Mouse (Mus musculus) limb, embryonic 15.5 days (tissue): ENCODE measurements around the gene Kifap3. TPM values are rescaled to one million over a fixed set of nuclear protein-coding genes. Genes with fewer than 3 reads are reported as not detected.

Experiments used
- ATAC-seq: fragments of 200-750 bp; cut with Nextera tagmentation; 2 replicates; pipeline ENCODE4 v1.8.0; 2017; ENCODE audit warnings: low read depth, moderate TSS enrichment; ENCODE audit not compliant: insufficient number of reproducible peaks, low FRiP score, low TSS enrichment
- H3K27ac ChIP-seq: fragments of 300-500 bp; sonication (generic); 2 replicates; pipeline ENCODE4 v1.5.1; 2015; ENCODE audit warnings: moderate library complexity, mild to moderate bottlenecking, inconsistent platforms
- H3K27me3 ChIP-seq: fragments of 300-500 bp; sonication (generic); 2 replicates; pipeline ENCODE4 v1.6.1; 2015; ENCODE audit warnings: inconsistent platforms
- H3K36me3 ChIP-seq: fragments of 300-500 bp; sonication (generic); 2 replicates; pipeline ENCODE4 v1.6.1; 2015; ENCODE audit warnings: inconsistent platforms
- H3K4me1 ChIP-seq: fragments of 300-500 bp; sonication (generic); 2 replicates; pipeline ENCODE4 v1.6.1; 2015; ENCODE audit warnings: inconsistent platforms
- H3K4me2 ChIP-seq: fragments of 300-500 bp; sonication (generic); 2 replicates; pipeline ENCODE4 v1.6.1; 2015; ENCODE audit warnings: mild to moderate bottlenecking, inconsistent platforms
- H3K4me3 ChIP-seq: fragments of 300-500 bp; sonication (generic); 2 replicates; pipeline ENCODE4 v1.5.1; 2015; ENCODE audit warnings: mild to moderate bottlenecking, inconsistent platforms
- H3K9ac ChIP-seq: fragments of 300-500 bp; sonication (generic); 2 replicates; pipeline ENCODE4 v1.6.1; 2015; ENCODE audit warnings: inconsistent platforms
- H3K9me3 ChIP-seq: fragments of 300-500 bp; sonication (generic); 2 replicates; pipeline ENCODE4 v1.6.1; 2016; ENCODE audit warnings: inconsistent platforms
- WGBS: fragments of 180-500 bp; shearing (Covaris S2); methylation state at CpG from one replicate; pipeline ENCODE4 v1.1.7; 2015; 5-methylcytosine and 5-hydroxymethylcytosine counted together
- polyA plus RNA-seq: library from polyadenylated mRNA; unstranded; fragments of >200 nt; fragmentation: Nextera tagmentation; extraction: Ambion mirVana; gene quantifications from 2 replicates; pipeline ENCODE4 v1.2.1, GENCODE M21; 2015

Kifap3 gene
- polyA plus RNA-seq, 1 experiment from 2014 or later = 37.5 TPM

DNA sequence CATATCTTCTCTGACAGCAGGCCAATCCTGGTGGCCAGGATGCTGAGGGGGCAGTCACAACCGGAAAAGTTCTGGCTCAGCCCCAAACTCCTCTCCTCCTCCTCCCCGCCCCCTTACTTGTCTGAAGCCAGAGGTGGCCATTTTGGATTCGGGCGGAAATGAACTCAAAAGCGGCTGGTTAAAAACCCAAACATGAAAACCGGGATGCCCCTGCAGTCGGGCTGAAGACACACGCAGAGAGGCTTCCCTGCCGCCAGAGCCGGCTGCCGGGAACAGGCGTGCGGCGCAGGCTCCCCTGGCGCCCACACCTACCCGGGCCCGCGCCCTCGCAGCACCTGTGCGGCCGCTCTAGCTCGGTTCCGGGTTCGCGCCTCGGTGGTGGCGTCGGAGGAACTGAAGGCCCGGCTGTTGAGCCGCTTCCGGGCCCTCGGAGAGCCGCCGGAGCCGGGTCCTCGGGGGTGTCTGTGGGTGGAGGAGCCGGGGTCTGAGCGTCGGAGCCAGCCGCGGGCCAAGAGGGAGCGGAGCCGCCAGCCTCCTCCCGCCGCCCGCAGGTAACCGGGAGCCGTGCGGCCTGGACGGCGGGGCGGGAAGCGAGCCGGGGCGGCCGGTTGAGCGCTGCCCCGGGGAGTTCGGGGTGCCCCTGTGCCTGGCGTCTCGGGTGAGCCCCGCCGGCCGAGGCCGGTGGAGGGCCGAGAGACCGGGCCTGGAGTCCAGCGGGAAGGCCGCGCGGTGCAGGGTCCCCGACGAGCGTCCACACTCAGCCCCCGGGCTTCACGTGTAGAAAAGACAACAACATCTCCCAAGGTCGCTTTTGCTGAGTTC, 150.5 kb downstream of the Kifap3 start:
- peak overlapping the region; percentile 83 for H3K4me3 ChIP-seq
- WGBS = under 1% methylated on average over 69 of the region's 77 CpGs

DNA sequence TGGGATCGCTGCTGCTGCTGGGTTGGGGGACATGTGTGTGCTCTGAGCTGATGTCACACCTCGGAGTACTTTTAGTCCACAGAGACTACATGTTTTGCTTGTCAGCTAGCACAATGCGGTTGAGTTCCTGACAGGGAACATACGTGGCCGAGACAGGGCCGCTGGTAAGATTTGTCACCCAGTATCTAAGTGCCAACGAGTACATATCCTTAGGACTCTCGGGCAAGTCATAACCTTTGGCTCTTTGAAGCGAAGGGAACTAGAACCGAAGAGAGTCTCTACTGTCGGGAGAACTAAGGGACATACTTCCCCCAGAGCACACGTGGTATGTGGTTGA, 151.0 kb downstream of the Kifap3 start:
- Histone ChIP-seq H3K27me3 (no peaks in the 10 kb centered on the region), H3K9me3 (no peaks in the 10 kb centered on the region), H3K4me3 (peak overlapping the region; percentile 83), H3K4me1 (peaks cover 20% of the 10 kb centered on the region), H3K27ac (0 out of 2 replicates have a peak overlapping the region, but pooled peaks have one; percentile 85), H3K4me2 (peak overlapping the region; percentile 67), H3K9ac (peak overlapping the region; percentile 92), H3K36me3 (peaks cover 18% of the 10 kb centered on the region)
- 3% methylated on average over 12 of the region's 12 CpGs for WGBS
- no peak for ATAC-seq

More for the DNA sequence above, 150.5 kb downstream of the Kifap3 start:
- Histone ChIP-seq H3K4me2 (peak overlapping the region; percentile 67), H3K36me3 (peaks cover 13% of the 10 kb centered on the region; the same call in 1 of the 2 replicates), H3K9ac (peak overlapping the region; percentile 92), H3K9me3 (no peaks in the 10 kb centered on the region), H3K4me1 (peaks cover 20% of the 10 kb centered on the region), H3K27me3 (no peaks in the 10 kb centered on the region), H3K27ac (peak overlapping the region; percentile 85)
- peak; percentile 89 for ATAC-seq

DNA sequence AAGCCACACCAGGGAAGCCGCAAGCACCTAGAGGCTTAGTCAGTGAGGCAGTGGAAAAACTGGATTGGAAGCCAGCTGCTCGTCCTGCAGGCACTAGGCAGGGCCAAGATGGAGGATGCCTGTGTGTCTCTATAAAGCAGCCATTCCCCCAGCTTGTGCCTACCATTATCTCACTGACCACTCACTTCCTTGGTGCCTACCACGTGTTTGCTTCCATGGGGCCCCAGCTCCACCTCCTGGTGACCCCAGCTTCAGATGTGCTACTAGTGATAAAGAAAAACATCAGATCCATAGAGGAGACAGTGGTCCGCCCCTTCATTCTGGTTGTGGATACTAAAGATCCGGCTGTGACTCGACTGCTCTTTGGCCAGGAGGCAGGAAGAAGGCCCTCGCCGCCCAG, 152.4 kb downstream of the Kifap3 start:
- ATAC-seq = no peak

DNA sequence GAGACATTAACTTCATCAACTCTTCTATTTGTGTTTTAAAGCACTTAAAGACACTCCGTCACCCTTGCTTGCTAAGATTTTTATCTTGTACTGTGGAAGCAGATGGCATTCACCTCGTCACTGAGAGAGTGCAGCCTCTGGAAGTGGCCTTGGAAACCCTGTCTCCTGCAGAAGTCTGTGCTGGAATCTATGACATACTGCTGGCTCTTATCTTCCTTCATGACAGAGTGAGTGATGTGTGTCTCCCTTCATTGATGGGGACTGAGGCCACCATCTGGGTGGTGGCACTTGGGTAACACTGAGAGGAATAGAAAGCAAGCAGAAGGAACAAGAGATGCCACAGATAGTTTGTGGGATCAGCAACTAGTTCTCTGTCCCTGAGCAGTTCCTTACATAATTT, 155.2 kb downstream of the Kifap3 start:
- Histone ChIP-seq H3K4me3 (no peak overlapping the region), H3K9ac (no peak overlapping the region), H3K27me3 (no peaks in the 10 kb centered on the region), H3K9me3 (no peaks in the 10 kb centered on the region), H3K36me3 (peaks cover 53% of the 10 kb centered on the region), H3K27ac (no peak overlapping the region), H3K4me1 (peaks cover 17% of the 10 kb centered on the region), H3K4me2 (no peak overlapping the region)
- no peak for ATAC-seq
- 78% methylated on average over 2 of the region's 2 CpGs for WGBS

More for the DNA sequence above, 152.4 kb downstream of the Kifap3 start:
- H3K9ac ChIP-seq = no peak overlapping the region
- H3K27me3 ChIP-seq = no peaks in the 10 kb centered on the region
- peaks cover 32% of the 10 kb centered on the region for H3K36me3 ChIP-seq
- 80% methylated on average over 8 of the region's 8 CpGs for WGBS
- H3K4me1 ChIP-seq = peaks cover 20% of the 10 kb centered on the region
- no peak overlapping the region for H3K4me3 ChIP-seq
- H3K9me3 ChIP-seq = no peaks in the 10 kb centered on the region
- no peak overlapping the region for H3K4me2 ChIP-seq
- no peak overlapping the region for H3K27ac ChIP-seq

DNA sequence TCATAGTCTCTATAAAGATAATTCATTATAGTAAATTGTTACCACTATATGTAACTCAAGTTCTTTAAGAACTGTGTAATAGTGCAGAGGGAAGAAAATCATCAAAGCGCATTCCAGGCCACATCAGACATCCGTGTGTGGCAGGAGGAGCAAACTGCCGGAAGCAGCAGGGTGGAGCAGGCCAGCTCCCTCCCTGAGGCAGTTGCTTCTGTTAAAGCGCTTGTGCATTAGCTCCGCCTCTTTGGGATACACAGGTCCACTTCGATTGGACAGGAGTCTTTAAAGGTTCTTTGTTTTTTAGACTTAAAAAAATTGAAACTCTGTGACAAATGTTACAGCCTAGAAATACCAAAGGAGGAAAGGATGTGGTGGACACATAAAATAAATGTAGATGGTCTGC, 162.7 kb downstream of the Kifap3 start:
- no peaks in the 10 kb centered on the region for H3K9me3 ChIP-seq
- H3K4me1 ChIP-seq = no peaks in the 10 kb centered on the region
- ATAC-seq = no peak
- 54% methylated on average over 6 of the region's 6 CpGs for WGBS
- H3K4me2 ChIP-seq = no peak overlapping the region
- no peak overlapping the region for H3K4me3 ChIP-seq
- peaks cover 84% of the 10 kb centered on the region for H3K36me3 ChIP-seq
- no peaks in the 10 kb centered on the region for H3K27me3 ChIP-seq
- no peak overlapping the region for H3K27ac ChIP-seq
- H3K9ac ChIP-seq = no peak overlapping the region

DNA sequence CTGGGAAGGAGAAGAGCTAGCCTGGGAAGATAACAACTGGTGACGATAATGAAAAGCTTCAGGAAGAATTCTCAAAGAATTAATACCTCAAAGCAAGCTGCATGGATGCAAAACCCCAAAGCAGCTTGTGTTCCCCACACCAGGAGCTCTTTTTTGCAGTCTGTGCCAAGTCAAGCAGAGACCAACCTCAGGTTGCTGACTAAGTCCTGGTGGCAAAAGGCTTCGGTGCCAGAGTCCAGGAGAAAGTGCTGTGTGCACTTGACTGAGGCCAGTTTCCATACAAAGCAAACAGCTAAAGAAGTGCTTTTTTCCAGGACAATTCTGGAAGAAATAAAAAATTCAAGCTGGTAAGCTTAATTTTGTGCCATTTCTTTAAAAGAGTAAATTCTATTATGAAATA, 174.0 kb downstream of the Kifap3 start:
- no peak overlapping the region for H3K4me2 ChIP-seq
- H3K9me3 ChIP-seq = no peaks in the 10 kb centered on the region
- no peak for ATAC-seq
- H3K27me3 ChIP-seq = no peaks in the 10 kb centered on the region
- 85% methylated on average over 2 of the region's 2 CpGs for WGBS
- H3K27ac ChIP-seq = no peak overlapping the region
- H3K4me1 ChIP-seq = no peaks in the 10 kb centered on the region
- H3K4me3 ChIP-seq = no peak overlapping the region
- H3K9ac ChIP-seq = no peak overlapping the region
- H3K36me3 ChIP-seq = peaks cover 70% of the 10 kb centered on the region

DNA sequence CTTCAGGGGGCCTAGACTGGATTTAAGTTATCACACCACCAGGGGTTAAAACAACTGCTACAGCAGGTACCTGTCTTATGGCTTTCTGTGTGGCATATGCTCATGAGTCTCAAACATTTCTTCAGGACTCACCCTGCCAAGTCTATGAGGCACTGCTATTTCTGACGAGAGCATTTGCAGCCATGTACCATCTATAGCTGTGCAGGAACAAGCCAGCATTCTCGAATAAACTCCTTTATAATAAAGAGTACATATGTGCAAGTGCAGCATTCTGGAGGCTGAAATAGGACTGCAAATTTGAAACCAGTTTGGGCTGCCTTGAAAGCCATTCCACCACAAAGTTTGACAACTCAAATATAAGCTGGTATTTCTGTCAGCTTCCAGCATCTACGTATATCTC, 178.7 kb downstream of the Kifap3 start:
- Histone ChIP-seq H3K27ac (no peak overlapping the region), H3K4me2 (no peak overlapping the region), H3K27me3 (no peaks in the 10 kb centered on the region), H3K36me3 (peaks cover 45% of the 10 kb centered on the region), H3K9me3 (no peaks in the 10 kb centered on the region), H3K4me3 (no peak overlapping the region), H3K9ac (no peak overlapping the region), H3K4me1 (no peaks in the 10 kb centered on the region)
- no peak for ATAC-seq
- 51% methylated on average over 3 of the region's 3 CpGs for WGBS

DNA sequence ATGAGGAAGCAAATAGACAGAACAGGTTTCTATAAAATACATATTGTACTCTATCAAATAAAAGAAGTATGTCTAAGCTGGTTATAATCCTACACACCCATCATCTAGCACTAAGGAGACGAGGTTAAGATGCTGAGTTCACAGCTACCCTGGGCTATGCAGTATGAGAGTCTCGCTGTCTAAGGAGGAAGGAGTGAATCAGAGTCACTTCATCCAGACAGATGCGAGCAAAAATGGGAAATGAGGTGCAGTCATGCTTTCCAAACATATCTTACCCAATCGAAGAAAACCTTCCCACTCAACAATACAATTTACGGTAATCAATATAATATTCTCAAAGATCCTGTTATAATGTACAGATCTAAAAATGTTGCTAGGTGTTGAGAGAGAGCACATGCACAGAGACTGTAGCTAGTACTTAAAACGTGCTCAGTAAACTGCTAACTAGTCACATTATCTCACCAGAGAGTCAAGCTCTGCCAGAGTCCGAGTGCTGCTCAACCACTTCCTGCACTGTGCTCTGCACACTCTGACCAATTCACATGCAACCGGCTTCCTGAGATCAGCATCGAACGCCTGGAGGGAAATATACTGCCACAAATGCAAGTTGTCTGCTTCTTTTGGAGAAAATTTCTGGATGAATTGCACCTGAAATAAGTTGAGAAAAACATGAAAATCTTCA, 184.8 kb downstream of the Kifap3 start:
- Histone ChIP-seq H3K4me2 (no peak overlapping the region), H3K27ac (no peak overlapping the region), H3K36me3 (peaks cover 28% of the 10 kb centered on the region), H3K9me3 (no peaks in the 10 kb centered on the region), H3K4me1 (no peaks in the 10 kb centered on the region), H3K27me3 (no peaks in the 10 kb centered on the region), H3K4me3 (no peak overlapping the region), H3K9ac (no peak overlapping the region)
- WGBS = 85% methylated on average over 10 of the region's 10 CpGs
- no peak for ATAC-seq

Other genes with a start within 250 kb of the Kifap3 start
- 0.15 and 1.6 TPM in 2 replicates for gene Mettl11b, start 54.4 kb upstream of the Kifap3 start, polyA plus RNA-seq
- 15.6 and 18.4 TPM in 2 replicates for gene Scyl3, start 149.5 kb downstream of the Kifap3 start, polyA plus RNA-seq
- gene BC055324, start 215.2 kb downstream of the Kifap3 start, polyA plus RNA-seq = 16.2 and 17.4 TPM in 2 replicates
- gene Mettl18, start 215.3 kb downstream of the Kifap3 start, polyA plus RNA-seq = 8.6 and 9.7 TPM in 2 replicates